Mouse (Mus musculus) Muller cell, postnatal 12 days (primary cell): Measurements from ENCODE around the gene Ipcef1.

ENCODE experiments used
- DNase-seq: peaks from one replicate; pipeline ENCODE4 v3.0.0-alpha.2; 2015; ENCODE audit errors: inconsistent ontology term

Gene Ipcef1

GRCm38 (mm10) chr10:6968334-6968733 is 83.9 kb downstream of the Ipcef1 start:
- DNase-seq: no peak

- no peak for DNase-seq
Observed at GRCm38 (mm10) chr10:6967588-6968242, 84.6 kb downstream of the Ipcef1 start.

- no peak for DNase-seq
Observed at GRCm38 (mm10) chr10:6958791-6959190, 93.5 kb downstream of the Ipcef1 start.

GRCm38 (mm10) chr10:6956357-6956756 is 95.9 kb downstream of the Ipcef1 start:
- DNase-seq: no peak

GRCm38 (mm10) chr10:6954533-6954932 is 97.7 kb downstream of the Ipcef1 start:
- DNase-seq: no peak

GRCm38 (mm10) chr10:6953115-6953514 is 99.2 kb downstream of the Ipcef1 start:
- DNase-seq: no peak

GRCm38 (mm10) chr10:6936671-6937425 is 115.4 kb downstream of the Ipcef1 start:
- no peak for DNase-seq

GRCm38 (mm10) chr10:6934776-6935175 is 117.5 kb downstream of the Ipcef1 start:
- no peak for DNase-seq

GRCm38 (mm10) chr10:6930889-6931288 is 121.4 kb downstream of the Ipcef1 start:
- no peak for DNase-seq

- DNase-seq: no peak
Observed at GRCm38 (mm10) chr10:6930398-6930797, 121.9 kb downstream of the Ipcef1 start.

GRCm38 (mm10) chr10:6928905-6929304 is 123.4 kb downstream of the Ipcef1 start:
- no peak for DNase-seq

GRCm38 (mm10) chr10:6927600-6928223 is 124.6 kb downstream of the Ipcef1 start:
- no peak for DNase-seq

- DNase-seq: no peak
Observed at GRCm38 (mm10) chr10:6926724-6927123, 125.6 kb downstream of the Ipcef1 start.

- peak; percentile 90 for DNase-seq
Observed at GRCm38 (mm10) chr10:6916545-6917257, 135.6 kb downstream of the Ipcef1 start.

GRCm38 (mm10) chr10:6915991-6916390 is 136.3 kb downstream of the Ipcef1 start:
- DNase-seq: no peak

- no peak for DNase-seq
Observed at GRCm38 (mm10) chr10:6909763-6910162, 142.5 kb downstream of the Ipcef1 start.

- no peak for DNase-seq
Observed at GRCm38 (mm10) chr10:6901819-6902393, 150.4 kb downstream of the Ipcef1 start.

GRCm38 (mm10) chr10:6900126-6900525 is 152.2 kb downstream of the Ipcef1 start:
- no peak for DNase-seq

GRCm38 (mm10) chr10:6896659-6897303 is 155.5 kb downstream of the Ipcef1 start:
- no peak for DNase-seq

GRCm38 (mm10) chr10:6895796-6896195 is 156.5 kb downstream of the Ipcef1 start:
- DNase-seq: no peak

- no peak for DNase-seq
Observed at GRCm38 (mm10) chr10:6890348-6891009, 161.8 kb downstream of the Ipcef1 start.
